Mouse (Mus musculus) megakaryocyte progenitor cell, adult 5-6 weeks (primary cell): ENCODE data around the gene Magohb. TPM values are rescaled to one million over a fixed set of nuclear protein-coding genes. Genes with fewer than 3 reads are reported as not detected.
A peak's percentile ranks its signal among the peaks of the same experiment; 100 is the strongest.

Source experiments
- ATAC-seq: replicated peaks from 2 replicates; pipeline ENCODE4 v1.8.0; 2016; ENCODE audit warnings: mild to moderate bottlenecking, moderate TSS enrichment, inconsistent platforms; ENCODE audit not compliant: poor library complexity
- total RNA-seq, 2 experiments: library from RNA; stranded (forward) in 1 of 2; stranded (reverse) in 1 of 2; fragments of 157-497, 149-512 nt in 1 of 2; fragments of 200-1000 nt in 1 of 2; gene quantifications; 2 replicates each; pipeline versions ENCODE4 v1.2.3 to v1.2.4; 2015 to 2017

Gene Magohb
- total RNA-seq (2015) (47.2 and 52.3 TPM in 2 replicates), total RNA-seq (2017) (43.9 and 51.9 TPM in 2 replicates)

GRCm38 (mm10) chr6:131292991-131293788 lies at the start of gene Magohb:
Gene Magohb (minus strand): TSS chr6:131293244.
- peak; percentile 87 for ATAC-seq

DNA sequence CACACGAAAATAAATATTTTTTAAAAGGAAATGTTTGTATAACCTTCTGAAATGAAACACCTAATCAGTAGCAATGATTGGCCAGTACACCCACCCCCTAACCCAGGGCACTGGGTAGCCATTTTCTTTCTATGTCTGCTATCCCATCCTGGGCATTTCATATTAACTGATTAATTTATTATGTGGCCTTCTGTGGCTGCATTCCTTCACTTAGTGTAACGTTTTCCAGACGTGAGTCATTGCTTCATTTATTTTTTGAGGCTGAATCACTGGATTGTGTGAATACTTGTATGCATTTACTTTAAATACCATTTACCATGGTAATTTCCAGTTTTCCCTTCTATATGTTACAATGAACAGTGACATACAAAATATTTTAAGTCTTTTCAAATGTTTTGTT lies 47.0 kb upstream of the Magohb start:
- ATAC-seq, result no peak

DNA sequence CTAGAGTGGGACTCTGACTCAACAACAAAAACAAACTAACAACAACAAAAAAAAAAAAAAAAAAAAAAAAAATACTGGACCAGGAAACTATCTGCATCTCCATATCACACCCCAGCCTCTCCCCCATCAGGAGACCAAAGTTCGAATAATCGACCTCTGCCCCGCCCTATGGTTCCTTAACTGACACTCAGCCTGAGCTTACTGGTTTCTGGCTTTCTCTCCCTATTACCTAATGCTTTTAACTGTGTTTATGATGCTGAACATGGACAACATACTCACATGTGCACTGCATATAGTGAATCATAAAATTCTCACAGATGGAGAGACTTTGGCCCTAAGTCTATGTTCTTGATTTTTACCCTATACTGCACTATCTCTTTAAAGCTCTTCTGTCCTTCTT lies 46.3 kb upstream of the Magohb start:
- no peak for ATAC-seq

- no peak for ATAC-seq
Measured at GRCm38 (mm10) chr6:131338787-131339186, 45.7 kb upstream of the Magohb start.

DNA sequence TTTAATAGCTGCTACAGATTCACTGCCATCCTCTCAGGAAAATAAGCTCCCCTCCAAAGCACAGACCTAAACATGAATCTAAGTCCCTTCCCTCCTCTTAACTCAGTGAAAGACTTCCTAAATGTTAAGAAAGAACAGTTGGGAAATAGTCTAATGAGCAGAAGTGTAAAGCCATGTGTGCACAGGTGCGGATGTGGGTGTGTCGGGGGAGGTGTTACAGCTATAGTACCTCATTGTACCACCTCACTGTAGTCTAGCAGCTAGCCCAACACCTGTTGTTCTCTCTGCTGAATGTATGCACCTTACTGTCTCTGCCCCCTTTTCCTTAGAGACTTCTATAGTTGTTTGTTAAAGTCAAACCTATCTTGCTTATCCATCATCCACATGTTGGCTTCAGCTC lies 34.0 kb upstream of the Magohb start:
- no peak for ATAC-seq

GRCm38 (mm10) chr6:131321854-131322639 lies 29.0 kb upstream of the Magohb start:
- no peak for ATAC-seq

DNA sequence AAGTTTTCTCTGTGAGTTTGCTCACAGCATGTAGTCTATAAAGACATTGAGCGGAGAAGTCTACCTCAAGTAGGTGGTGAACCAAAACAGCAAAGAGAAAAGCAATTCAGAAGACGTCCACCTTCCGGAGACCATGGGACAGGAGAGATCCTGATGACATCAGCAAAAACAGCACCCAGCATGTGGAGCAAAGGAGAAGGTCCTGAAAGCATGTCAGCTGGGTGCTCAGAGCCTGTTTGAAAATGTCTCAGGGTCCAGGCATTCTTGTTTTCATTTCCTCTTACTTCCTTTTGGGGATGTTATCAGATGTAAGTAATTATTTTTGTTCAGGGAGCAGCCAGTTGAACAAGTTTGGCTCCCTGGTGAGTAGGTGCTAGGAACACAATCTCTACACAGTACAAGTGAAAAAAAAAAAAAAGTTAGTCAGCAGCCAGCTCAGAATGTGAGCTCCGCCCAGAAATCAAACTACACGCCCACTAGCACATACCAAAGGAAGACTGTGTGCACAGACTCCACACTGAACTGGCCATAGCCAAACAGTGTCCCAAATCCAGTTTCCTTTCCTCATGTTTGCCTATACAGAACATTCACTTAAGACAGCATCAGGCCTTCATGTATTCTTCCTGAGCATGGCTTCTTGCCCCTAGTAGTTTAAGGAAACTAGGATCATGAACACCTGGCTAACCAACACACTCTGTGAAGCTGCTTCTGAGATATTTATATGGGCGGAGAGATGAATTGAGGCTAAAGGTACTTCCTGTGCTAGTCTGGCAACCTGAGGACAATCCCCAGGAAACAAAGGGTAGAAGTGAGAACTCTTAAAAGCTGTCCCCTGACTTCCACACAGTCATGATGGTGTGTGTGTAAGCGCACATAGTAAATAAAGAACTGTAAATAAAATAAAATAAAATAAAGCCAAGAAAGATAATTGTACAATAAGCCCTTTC lies 23.4 kb upstream of the Magohb start:
- ATAC-seq, result peak; percentile 52; the same call in 1 of the 2 replicates

DNA sequence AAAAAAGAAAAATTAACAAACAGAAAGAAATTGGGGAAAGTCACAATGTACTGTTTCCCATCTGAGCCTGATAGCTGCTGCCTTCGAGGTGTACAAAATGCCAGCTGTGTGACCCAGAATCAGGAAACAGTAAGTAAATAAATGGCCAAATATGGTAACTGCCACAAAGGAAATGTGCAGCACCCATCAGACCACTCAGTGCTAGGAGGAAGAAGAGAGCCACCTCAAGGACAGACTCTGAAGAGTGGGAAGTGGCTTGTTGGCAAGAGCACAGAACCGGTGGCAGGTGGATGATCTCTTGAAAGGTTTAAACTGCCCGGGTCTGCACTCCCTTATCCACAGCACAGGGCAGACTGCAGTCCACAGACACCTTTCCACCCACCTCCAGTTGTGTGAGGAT lies 15.0 kb upstream of the Magohb start:
- peak; percentile 86 for ATAC-seq

- ATAC-seq, result no peak
Measured at GRCm38 (mm10) chr6:131304776-131305175, 11.7 kb upstream of the Magohb start.

GRCm38 (mm10) chr6:131298531-131298930 lies 5.5 kb upstream of the Magohb start:
- peak; percentile 75 for ATAC-seq

- ATAC-seq, result no peak
Measured at GRCm38 (mm10) chr6:131294435-131295112, 1.5 kb upstream of the Magohb start.

GRCm38 (mm10) chr6:131293916-131294315 lies 872 bp upstream of the Magohb start:
- ATAC-seq, result no peak

DNA sequence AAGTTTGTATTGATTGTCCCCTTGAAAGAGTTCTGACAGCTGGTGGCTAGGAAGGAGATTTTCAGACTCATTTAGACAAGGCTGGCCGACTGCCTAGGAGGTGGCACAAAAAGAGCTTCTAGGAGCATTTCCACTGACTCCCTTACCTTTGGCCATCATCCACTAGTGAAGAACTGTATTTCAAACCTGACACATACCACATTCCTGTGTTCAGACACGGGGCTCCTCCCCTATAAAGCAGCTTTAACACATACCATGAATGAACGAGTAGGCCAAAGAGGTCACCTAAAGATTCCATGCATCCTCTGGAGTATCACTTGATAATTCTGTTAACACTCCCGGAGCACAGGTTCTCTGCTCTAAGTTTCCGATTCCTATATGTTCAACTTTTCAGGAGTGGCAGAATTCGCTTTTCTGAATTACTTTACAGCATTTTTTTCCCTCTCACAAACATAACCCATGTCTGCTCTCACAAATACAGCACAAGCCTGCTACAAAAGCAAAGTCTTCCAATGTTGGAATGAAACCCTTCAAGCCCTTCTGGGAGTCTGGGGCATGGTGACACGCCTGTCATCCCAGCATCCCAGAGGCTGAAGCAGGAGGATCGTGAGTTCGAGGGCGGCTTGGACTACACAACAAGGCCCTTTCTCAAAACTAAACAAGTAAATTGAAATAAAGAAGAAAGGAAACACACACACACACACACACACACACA lies 611 bp downstream of the Magohb start:
- ATAC-seq, result peak; percentile 30

GRCm38 (mm10) chr6:131290430-131290829 lies 2.6 kb downstream of the Magohb start:
- peak; percentile 68 for ATAC-seq

DNA sequence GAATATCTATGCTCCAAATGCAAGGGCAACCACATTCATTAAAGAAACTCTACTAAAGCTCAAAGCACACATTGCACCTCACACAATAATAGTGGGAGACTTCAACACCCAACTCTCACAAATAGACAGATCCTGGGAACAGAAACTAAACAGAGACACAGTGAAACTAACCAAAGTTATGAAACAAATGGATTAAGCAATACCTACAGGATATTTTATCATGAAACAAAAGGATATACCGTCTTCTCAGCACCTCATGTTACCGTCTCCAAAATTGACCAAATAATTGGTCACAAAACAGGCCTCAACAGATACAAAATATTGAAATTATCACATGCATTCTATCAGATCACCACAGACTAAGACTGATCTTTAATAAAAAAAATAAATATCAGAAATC lies 14.9 kb downstream of the Magohb start:
- peak; percentile 32; the same call in 1 of the 2 replicates for ATAC-seq

DNA sequence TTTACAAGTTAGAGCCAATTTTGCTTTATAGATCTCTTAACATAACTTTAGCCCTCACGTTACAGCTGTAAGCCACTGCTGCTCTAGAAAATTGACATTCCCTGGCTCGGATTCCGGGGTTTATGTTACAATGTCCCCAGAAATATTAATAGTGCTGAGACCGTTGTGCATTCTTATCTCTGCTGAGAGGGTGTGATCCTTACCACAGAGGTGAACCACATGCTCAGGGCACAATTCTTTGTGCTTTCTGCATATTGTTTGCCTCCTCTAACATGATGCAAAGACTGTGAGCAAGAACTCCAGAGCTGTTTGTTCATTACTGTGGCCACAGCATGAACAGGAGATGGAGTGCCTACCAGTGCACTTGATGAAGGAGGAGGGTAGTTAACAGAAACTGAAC lies 16.4 kb downstream of the Magohb start:
- peak; percentile 76 for ATAC-seq

GRCm38 (mm10) chr6:131272311-131272710 lies 20.7 kb downstream of the Magohb start:
- peak; percentile 23 for ATAC-seq

DNA sequence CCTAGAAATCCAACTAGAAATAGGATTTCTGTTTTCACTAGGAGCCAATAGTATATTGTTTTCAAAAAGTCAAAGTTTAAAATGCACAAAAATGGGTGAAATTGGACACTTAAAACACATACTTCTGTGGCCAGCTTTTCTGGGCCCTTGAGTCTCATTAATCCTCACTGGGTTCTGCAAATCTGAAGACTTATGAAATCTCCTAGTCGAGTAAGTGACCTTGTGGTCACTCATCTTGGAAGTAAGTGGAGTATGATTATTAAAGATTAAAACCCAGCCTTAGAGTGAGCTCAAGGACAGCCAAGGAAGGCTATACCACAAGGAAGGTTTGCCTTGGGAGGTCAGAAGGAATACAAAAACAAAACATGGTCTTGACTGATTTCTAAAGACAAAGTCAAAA lies 22.7 kb downstream of the Magohb start:
- no peak for ATAC-seq

GRCm38 (mm10) chr6:131269599-131269998 lies 23.4 kb downstream of the Magohb start:
- peak; percentile 99 for ATAC-seq

GRCm38 (mm10) chr6:131264175-131264574 lies 28.9 kb downstream of the Magohb start:
- ATAC-seq, result 0 out of 2 replicates have a peak, but pooled peaks have one; percentile 17
